Mouse (Mus musculus): ENCODE data around the gene Ndufc2. TPM values are rescaled to one million over a fixed set of nuclear protein-coding genes. Genes with fewer than 3 reads are reported as not detected.

The Ndufc2 gene
- polyA plus RNA-seq (2015; fragmentation: Nextera tagmentation; extraction: Ambion mirVana): 461 and 535 TPM in 2 replicates

DNA sequence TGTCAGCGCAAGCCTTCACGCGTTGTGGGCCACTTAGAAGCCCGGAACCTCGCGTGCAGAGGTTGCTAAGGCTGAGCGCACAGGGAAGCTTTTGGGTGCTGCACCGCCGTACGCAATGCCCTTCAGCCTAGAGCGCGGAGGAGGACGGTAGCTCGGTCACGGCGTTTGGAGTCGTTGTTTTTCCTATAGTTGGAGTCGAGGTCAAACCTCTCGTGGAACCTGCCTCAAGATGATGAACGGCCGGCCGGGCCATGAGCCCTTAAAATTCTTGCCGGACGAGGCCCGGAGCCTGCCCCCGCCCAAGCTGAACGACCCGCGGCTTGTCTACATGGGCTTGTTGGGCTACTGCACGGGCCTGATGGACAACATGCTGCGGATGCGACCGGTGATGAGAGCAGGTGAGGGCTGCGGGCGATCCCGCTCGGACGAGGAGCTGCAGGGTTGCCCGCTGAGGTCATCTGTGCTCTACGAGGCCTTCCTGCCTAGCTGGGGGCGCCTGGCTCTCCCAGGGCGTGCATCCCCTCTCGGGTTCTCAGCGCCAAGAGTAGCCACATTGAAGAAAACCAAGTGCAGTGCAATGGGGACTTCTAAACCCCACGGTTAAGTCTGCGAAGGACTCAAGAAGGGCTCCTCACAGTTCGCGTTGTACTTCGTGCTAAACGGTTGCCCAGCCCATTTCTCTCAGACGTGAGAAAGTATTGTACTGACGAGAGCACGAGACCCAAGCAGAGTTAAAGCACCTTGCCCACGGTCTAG lies at the start of gene Ndufc2:
Ndufc2 (plus strand) TSS at position 44 of the 756 bp plus-strand sequence.
- no peaks in the 10 kb centered on the region for H3K36me3 ChIP-seq (ENCODE audit: insufficient read depth, low read length)
- ATAC-seq: peak; percentile 90
- H3K4me2 ChIP-seq (replicated peaks; ENCODE audit: low read depth, low read length): peak within 1 kb of the TSS; percentile 67
- H3K27ac ChIP-seq (ENCODE audit: low read length): peak within 1 kb of the TSS; percentile 86
- TF ChIP-seq EP300 (IDR thresholded peaks at IDR 0.05) (no peak), CTCF (IDR thresholded peaks at IDR 0.05) (no peak)
- H3K9ac ChIP-seq (replicated peaks; ENCODE audit: low read depth): peak within 1 kb of the TSS; percentile 99
- H3K4me3 ChIP-seq (ENCODE audit: low read depth, low read length): peak within 1 kb of the TSS; percentile 84
- H3K27me3 ChIP-seq (replicated peaks; ENCODE audit: insufficient read depth, low read length): no peaks in the 10 kb centered on the region
- H3K4me1 ChIP-seq (ENCODE audit: insufficient read depth, low read depth, low read length): peaks cover 9% of the 10 kb centered on the region
- peak; percentile 87 for DNase-seq (ENCODE audit: low spot score)
- no peaks in the 10 kb centered on the region for H3K9me3 ChIP-seq (ENCODE audit: low read length)
- 0% methylated on average over 54 of the region's 54 CpGs for WGBS

DNA sequence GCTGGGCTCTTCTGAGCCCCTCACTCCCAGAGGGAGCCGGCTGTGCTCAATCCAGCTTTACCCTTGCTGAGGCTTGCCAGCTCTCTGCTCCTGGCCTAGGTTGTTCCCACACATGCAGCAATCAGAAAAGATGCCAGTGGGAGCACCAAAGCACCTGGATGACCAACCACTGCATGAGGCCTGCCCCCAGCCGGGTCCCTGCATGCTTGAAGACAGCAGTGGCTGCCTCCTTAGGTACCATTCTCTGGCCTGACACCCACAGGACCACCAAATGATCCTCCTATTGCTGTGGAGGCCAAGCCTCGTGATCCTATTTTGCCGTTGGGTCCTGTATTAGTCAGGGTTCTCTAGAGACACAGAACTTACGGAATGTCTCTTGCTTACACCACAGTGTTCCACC lies 48.9 kb upstream of the Ndufc2 start:
- Histone ChIP-seq H3K4me1 (ENCODE audit: insufficient read depth, low read depth, low read length) (no peaks in the 10 kb centered on the region; the same call in 1 of the 2 replicates), H3K27me3 (replicated peaks; ENCODE audit: insufficient read depth, low read length) (no peaks in the 10 kb centered on the region), H3K4me3 (ENCODE audit: low read depth, low read length) (no peak overlapping the region), H3K9me3 (ENCODE audit: low read length) (no peaks in the 10 kb centered on the region), H3K4me2 (replicated peaks; ENCODE audit: low read depth, low read length) (no peak overlapping the region), H3K36me3 (ENCODE audit: insufficient read depth, low read length) (0 out of 2 replicates have a peak, but pooled peaks cover 8% of the 10 kb centered on the region), H3K27ac (ENCODE audit: low read length) (no peak overlapping the region), H3K9ac (replicated peaks; ENCODE audit: low read depth) (no peak overlapping the region)
- no peak for ATAC-seq
- TF ChIP-seq EP300 (IDR thresholded peaks at IDR 0.05): no peak
- TF ChIP-seq CTCF (IDR thresholded peaks at IDR 0.05): no peak
- 86% methylated on average over 5 of the region's 5 CpGs for WGBS
- DNase-seq (ENCODE audit: low spot score): no peak

DNA sequence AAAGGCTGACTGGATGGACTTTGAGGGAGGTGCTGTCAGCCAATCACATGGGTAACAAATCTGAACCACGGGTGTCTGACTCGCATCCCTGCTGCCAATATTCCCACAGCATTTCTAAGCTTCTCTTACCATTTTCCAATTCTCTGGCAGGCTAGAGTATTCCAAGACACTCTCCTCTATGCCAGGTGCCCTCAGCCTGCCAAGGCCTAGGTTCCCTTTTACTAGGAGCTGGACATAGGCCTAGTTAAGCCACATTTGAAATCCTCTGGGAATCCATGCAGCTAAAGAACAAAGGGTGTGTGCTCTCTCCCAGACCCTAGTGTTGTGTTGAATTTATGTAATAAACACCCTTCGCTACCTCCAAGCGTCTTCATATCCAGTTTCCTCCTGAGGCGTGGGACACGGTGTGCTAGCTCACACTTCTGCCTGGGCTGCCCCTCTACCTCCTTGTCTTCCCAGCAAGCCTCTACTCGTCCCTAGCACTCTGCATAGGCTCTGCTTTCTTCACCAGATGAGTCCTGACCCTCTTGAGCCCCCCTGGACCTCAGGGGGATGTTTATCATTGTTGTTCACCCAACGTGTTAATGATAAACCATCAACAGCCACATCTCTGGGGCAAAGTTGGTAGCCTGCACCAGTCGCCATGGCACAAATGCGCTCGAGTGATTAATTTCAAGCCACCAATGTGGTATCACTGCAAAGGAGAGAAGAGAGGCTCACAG lies 47.9 kb upstream of the Ndufc2 start:
- Histone ChIP-seq H3K36me3 (ENCODE audit: insufficient read depth, low read length) (0 out of 2 replicates have a peak, but pooled peaks cover 8% of the 10 kb centered on the region), H3K9me3 (ENCODE audit: low read length) (no peaks in the 10 kb centered on the region), H3K9ac (replicated peaks; ENCODE audit: low read depth) (no peak overlapping the region), H3K4me3 (ENCODE audit: low read depth, low read length) (no peak overlapping the region), H3K27ac (ENCODE audit: low read length) (no peak overlapping the region), H3K4me1 (ENCODE audit: insufficient read depth, low read depth, low read length) (peaks cover 3% of the 10 kb centered on the region; the same call in 1 of the 2 replicates), H3K27me3 (replicated peaks; ENCODE audit: insufficient read depth, low read length) (no peaks in the 10 kb centered on the region), H3K4me2 (replicated peaks; ENCODE audit: low read depth, low read length) (no peak overlapping the region)
- 82% methylated on average over 11 of the region's 11 CpGs for WGBS
- DNase-seq (ENCODE audit: low spot score) (no peak), ATAC-seq (no peak)
- no peak for TF ChIP-seq CTCF (IDR thresholded peaks at IDR 0.05)
- TF ChIP-seq EP300 (IDR thresholded peaks at IDR 0.05): no peak

DNA sequence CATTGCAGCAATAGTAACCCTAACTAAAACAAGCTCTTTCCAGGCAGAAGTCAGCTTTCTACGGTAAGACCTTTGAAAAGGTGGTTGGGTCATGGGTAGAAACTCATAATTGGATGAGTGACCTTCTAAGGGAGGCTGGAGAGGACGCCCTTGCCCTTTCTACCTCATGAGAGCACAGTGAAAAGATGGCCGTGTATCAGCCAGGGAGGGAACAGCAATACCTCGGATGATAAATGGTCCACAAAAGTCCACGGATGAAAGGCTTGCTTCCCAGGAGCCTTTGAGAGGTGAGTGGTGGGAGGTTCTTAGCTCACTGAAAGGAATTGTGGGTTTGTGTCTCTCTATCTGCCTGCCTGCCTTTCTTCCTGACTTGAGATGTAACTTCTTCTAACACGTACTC lies 46.4 kb upstream of the Ndufc2 start:
- H3K27ac ChIP-seq (ENCODE audit: low read length): no peak overlapping the region
- H3K36me3 ChIP-seq (ENCODE audit: insufficient read depth, low read length): no peaks in the 10 kb centered on the region
- ATAC-seq: no peak
- H3K9ac ChIP-seq (replicated peaks; ENCODE audit: low read depth): no peak overlapping the region
- WGBS: 83% methylated on average over 6 of the region's 6 CpGs
- H3K4me2 ChIP-seq (replicated peaks; ENCODE audit: low read depth, low read length): no peak overlapping the region
- peaks cover 3% of the 10 kb centered on the region; the same call in 1 of the 2 replicates for H3K4me1 ChIP-seq (ENCODE audit: insufficient read depth, low read depth, low read length)
- H3K9me3 ChIP-seq (ENCODE audit: low read length): no peaks in the 10 kb centered on the region
- no peak for TF ChIP-seq CTCF (IDR thresholded peaks at IDR 0.05)
- no peak overlapping the region for H3K4me3 ChIP-seq (ENCODE audit: low read depth, low read length)
- no peaks in the 10 kb centered on the region for H3K27me3 ChIP-seq (replicated peaks; ENCODE audit: insufficient read depth, low read length)
- no peak for DNase-seq (ENCODE audit: low spot score)

DNA sequence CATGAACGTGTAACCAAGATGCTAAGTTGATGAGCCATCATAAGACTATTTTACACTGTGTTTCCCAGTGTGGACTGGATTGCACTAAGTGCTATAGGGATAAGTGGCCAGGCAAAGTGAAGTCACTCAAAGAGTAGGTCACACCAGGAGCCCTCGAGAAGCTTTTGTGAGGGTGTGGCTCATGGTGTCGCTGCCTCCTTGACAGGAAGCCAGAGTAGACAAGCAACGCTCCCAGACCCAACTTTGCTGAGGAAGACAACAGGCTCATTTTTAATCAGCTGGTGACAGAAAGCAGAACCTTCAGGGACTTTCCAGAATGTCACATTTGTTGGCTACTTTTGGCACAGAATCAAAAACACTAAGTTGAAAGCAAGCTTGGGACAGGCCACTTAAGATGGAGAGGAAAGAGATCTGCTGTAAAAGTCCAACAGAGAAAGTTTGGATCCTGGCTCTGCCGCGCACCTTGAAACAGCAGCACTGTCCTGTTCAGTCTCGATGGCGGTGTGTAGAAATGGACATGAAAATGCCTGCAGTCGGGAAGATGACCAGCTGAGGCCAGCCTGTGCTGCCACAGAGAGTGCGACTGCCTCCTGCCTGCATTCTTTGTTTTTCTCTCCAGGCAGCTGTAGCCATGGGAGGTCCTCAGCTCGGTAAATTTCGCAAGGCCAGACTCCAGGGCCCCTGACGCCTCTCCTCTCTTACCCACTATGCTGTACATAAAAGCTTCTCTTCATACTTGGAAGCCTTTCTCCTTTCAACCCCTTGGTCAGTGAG lies 44.5 kb upstream of the Ndufc2 start:
- Histone ChIP-seq H3K9me3 (ENCODE audit: low read length) (no peaks in the 10 kb centered on the region), H3K27ac (ENCODE audit: low read length) (peak overlapping the region; percentile 90), H3K27me3 (replicated peaks; ENCODE audit: insufficient read depth, low read length) (no peaks in the 10 kb centered on the region), H3K4me3 (ENCODE audit: low read depth, low read length) (no peak overlapping the region), H3K9ac (replicated peaks; ENCODE audit: low read depth) (no peak overlapping the region), H3K36me3 (ENCODE audit: insufficient read depth, low read length) (no peaks in the 10 kb centered on the region), H3K4me1 (ENCODE audit: insufficient read depth, low read depth, low read length) (peaks cover 3% of the 10 kb centered on the region; the same call in 1 of the 2 replicates), H3K4me2 (replicated peaks; ENCODE audit: low read depth, low read length) (no peak overlapping the region)
- peak; percentile 85 for ATAC-seq
- peak; percentile 90 for TF ChIP-seq EP300 (IDR thresholded peaks at IDR 0.05)
- peak; percentile 55 for TF ChIP-seq CTCF (IDR thresholded peaks at IDR 0.05)
- 16% methylated on average over 13 of the region's 13 CpGs for WGBS
- DNase-seq (ENCODE audit: low spot score): peak; percentile 93

GRCm38 (mm10) chr7:97356253-97356652 lies 43.5 kb upstream of the Ndufc2 start:
- Histone ChIP-seq H3K36me3 (ENCODE audit: insufficient read depth, low read length) (no peaks in the 10 kb centered on the region), H3K9ac (replicated peaks; ENCODE audit: low read depth) (no peak overlapping the region), H3K4me2 (replicated peaks; ENCODE audit: low read depth, low read length) (no peak overlapping the region), H3K27me3 (replicated peaks; ENCODE audit: insufficient read depth, low read length) (no peaks in the 10 kb centered on the region), H3K4me1 (ENCODE audit: insufficient read depth, low read depth, low read length) (peaks cover 3% of the 10 kb centered on the region; the same call in 1 of the 2 replicates), H3K4me3 (ENCODE audit: low read depth, low read length) (no peak overlapping the region), H3K9me3 (ENCODE audit: low read length) (no peaks in the 10 kb centered on the region), H3K27ac (ENCODE audit: low read length) (peak overlapping the region; percentile 90)
- no peak for TF ChIP-seq CTCF (IDR thresholded peaks at IDR 0.05)
- no peak for TF ChIP-seq EP300 (IDR thresholded peaks at IDR 0.05)
- WGBS: 29% methylated on average over 5 of the region's 5 CpGs
- ATAC-seq: peak; percentile 39
- DNase-seq (ENCODE audit: low spot score): peak; percentile 79

Data from lung, postnatal 0 days (tissue).